Mouse (Mus musculus): ENCODE data around the gene Rab38. TPM values are rescaled to one million over a fixed set of nuclear protein-coding genes. Genes with fewer than 3 reads are reported as not detected.

Rab38 gene
- total RNA-seq, 1 experiment from 2014 or later: 94.6 TPM

DNA sequence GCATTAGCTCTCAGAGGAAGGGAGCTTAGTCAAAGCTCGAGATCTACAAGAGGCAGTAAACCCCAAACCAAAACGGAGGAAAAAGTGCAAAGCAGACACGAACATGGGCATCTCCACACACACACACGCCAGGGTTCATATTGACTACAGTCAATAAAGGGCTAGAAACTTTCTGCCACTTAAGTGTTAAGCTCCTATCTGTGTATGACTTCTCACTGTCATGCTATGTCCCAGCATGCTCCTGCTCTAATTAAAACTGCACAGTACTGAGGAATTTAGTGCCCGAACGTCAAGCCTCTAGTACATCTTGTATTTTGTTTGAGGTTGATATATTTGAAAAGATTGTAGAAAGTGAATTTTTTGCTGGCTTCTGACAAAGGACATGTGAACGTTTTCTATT, 52.6 kb downstream of the Rab38 start:
- no peak for ATAC-seq (replicated peaks in 1 of 2; ENCODE audit: insufficient read depth in 1 of 2, low FRiP score in 2 of 2, low TSS enrichment in 1 of 2, low read depth in 1 of 2, poor library complexity in 2 of 2, severe bottlenecking in 2 of 2)

GRCm38 (mm10) chr7:88491020-88491419, 60.9 kb downstream of the Rab38 start:
- no peak for ATAC-seq (replicated peaks in 1 of 2; ENCODE audit: insufficient read depth in 1 of 2, low FRiP score in 2 of 2, low TSS enrichment in 1 of 2, low read depth in 1 of 2, poor library complexity in 2 of 2, severe bottlenecking in 2 of 2)

DNA sequence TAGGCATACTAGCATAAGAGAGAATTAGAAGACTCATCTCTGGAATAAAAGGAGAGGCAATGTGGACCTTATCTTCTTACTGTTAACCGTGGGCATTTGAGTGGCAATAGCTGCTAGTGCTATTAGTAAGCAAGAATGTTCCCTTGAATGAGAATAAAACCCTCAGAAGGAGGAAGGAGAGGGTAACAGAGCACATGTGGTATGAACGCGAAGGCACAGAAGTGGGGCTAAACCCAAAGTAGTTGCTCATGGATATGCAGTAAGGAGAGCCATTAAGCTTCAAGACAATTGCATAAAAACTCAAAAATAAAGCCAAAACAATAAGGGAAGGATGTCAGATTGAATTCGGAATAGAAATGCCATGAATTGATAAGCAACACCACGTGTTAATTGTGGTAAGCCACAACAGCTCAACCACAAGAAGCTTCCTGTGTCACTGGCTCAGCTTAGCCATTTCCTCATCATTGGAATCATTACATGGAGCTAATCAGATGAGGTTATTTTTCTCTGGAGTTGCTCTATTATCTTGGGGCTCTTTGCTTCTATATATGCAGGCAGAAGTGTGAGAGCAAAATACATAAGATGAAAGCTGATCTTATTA, 72.2 kb downstream of the Rab38 start:
- ATAC-seq (replicated peaks in 1 of 2; ENCODE audit: insufficient read depth in 1 of 2, low FRiP score in 2 of 2, low TSS enrichment in 1 of 2, low read depth in 1 of 2, poor library complexity in 2 of 2, severe bottlenecking in 2 of 2): peak; percentile 85 to 88

- ATAC-seq (replicated peaks in 1 of 2; ENCODE audit: insufficient read depth in 1 of 2, low FRiP score in 2 of 2, low TSS enrichment in 1 of 2, low read depth in 1 of 2, poor library complexity in 2 of 2, severe bottlenecking in 2 of 2): no peak
Measured at GRCm38 (mm10) chr7:88509748-88510147, 79.7 kb downstream of the Rab38 start.

- ATAC-seq (replicated peaks in 1 of 2; ENCODE audit: insufficient read depth in 1 of 2, low FRiP score in 2 of 2, low TSS enrichment in 1 of 2, low read depth in 1 of 2, poor library complexity in 2 of 2, severe bottlenecking in 2 of 2): peak in 1 of 2 experiments; percentile 62; a peak in 2 of 4 replicates
Measured at GRCm38 (mm10) chr7:88522481-88522880, 92.4 kb downstream of the Rab38 start.

DNA sequence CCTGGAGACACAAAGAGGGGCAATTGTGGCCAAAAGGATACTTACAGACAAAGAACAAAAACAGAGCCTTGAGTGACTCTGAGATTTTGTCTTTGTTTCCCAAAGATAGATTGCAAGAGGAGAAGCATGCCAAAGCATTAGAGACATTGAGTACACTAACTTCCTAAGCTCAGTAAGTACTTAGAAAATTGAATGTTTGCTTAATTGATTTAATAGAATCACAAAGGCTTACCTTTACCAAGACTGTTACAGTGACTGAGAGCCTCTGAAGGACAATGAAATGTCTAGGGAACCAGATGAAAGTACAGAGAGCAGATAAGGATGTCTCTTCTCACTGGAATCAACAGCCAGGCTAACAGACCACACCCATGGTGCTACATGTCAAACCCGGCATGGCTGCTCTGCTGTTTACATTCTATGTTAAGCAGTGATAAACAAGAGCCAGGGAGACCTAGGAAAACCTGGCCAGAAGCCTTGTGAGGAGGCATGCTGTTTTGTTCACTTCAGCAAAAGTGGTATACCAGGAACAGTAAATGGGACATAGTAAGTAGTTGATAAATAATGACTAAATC, 97.1 kb downstream of the Rab38 start:
- ATAC-seq (replicated peaks in 1 of 2; ENCODE audit: insufficient read depth in 1 of 2, low FRiP score in 2 of 2, low TSS enrichment in 1 of 2, low read depth in 1 of 2, poor library complexity in 2 of 2, severe bottlenecking in 2 of 2): no peak; a peak in 1 of 4 replicates

DNA sequence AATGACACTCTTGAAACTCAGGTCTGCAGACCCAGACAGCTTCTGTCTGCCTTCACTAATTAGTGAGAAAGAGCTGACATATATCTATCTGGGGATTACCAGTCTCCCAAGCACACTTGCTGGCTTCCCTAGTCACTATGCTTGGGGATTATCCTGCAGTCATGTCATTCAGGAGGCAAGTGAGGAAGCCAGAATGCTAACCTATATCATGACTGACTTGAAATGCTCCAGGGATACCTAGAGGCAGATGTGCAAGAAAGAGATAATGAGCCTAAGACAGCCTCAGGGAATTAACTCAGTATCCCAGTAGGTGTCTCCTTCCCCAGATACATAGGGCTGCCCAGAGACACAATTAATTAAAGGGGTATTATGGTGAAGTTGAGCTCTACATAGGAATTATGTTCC, 106.1 kb downstream of the Rab38 start:
- ATAC-seq (replicated peaks in 1 of 2; ENCODE audit: insufficient read depth in 1 of 2, low FRiP score in 2 of 2, low TSS enrichment in 1 of 2, low read depth in 1 of 2, poor library complexity in 2 of 2, severe bottlenecking in 2 of 2): no peak

DNA sequence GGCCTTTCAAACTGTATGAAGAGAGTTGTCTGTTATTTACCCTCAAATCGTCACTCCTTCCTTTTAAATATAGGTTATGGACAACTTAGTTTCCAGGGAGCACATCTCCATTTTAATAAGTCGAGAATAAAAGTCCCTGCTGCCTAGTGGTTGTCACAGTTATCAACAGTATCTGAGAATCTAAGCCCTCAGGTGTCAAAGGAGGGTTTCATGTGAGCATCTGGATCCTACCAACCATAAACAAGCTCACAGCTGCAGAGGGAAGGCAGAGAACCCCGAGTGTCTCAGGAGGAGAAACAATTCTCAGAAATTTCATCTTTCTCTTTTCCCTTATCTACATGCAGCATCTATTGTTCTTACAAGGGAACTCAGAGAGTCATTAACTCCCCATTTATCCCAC, 106.7 kb downstream of the Rab38 start:
- ATAC-seq (replicated peaks in 1 of 2; ENCODE audit: insufficient read depth in 1 of 2, low FRiP score in 2 of 2, low TSS enrichment in 1 of 2, low read depth in 1 of 2, poor library complexity in 2 of 2, severe bottlenecking in 2 of 2): no peak

Other genes with a start within 250 kb of the Rab38 start
- gene Ctsc, start 152.2 kb upstream of the Rab38 start, total RNA-seq (2017): 53.5 and 55.9 TPM in 2 replicates

Data from hematopoietic stem cell, adult 5-6 weeks (primary cell).